Mouse (Mus musculus) right cerebral cortex, adult 2 months (tissue): ENCODE measurements around the gene Zfp385b.

Experiments used
- DNase-seq, 2 experiments: peaks; one replicate each; pipeline ENCODE4 v3.0.0; 2021 to 2022; ENCODE audit warnings: low spot score in 2 of 2

The Zfp385b gene

GRCm38 (mm10) chr2:77589205-77589901 lies 230.1 kb downstream of the Zfp385b start:
- DNase-seq: peak; percentile 34 to 36

DNA sequence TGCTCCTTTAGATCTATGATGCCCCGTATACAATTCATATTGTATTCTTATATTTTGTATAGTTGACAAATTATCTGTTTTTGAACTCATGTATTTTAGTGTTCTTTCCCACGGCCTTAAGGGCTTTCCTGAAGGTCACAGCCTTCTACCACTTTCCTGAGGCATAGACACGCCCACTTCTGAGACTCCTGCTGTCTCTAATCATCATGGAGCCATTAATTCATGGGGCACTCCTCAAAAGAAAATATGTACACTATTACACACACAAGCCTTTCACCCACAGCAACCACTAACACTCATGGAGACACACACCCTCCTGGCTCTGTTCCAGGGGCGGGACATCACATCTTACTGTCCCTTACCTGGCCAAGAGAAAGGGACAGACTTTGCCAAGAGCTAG lies 232.1 kb downstream of the Zfp385b start:
- no peak for DNase-seq

DNA sequence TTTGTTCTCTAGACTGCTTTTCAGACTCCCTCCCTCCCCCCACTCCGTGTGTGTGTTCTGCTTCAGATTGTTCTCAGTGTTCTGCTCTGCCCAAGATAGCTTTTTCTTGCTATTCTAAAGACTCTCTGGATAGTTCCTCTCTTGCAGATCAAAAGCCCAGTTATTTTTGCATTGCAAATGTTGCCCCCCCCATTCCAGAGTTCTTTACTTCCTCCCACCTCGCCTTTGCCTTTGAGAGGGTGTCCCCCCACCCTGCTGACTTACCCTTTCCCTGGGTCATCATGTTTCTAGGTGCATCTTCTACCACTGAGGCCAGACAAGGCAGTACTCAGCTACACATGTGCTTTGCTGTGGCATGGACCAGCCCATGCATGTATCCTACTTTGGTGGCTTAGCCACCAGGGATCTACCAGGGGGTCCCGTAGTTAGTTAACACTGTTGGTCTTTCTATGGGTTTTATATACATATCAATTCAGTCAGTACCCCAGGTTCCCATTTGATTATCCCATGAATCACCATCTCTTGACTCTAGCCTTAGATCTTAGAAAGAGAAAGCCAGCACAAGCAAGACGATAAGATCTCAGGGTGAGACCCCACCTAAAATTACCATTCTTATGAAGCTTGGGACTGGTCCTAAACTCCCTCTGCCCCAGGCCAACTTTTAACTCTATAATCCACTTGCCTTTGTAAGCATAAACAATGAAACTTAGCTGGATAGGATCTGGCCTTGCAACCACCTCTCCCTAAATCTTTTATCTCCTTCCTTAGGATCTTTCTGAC lies 232.7 kb downstream of the Zfp385b start:
- DNase-seq: no peak

DNA sequence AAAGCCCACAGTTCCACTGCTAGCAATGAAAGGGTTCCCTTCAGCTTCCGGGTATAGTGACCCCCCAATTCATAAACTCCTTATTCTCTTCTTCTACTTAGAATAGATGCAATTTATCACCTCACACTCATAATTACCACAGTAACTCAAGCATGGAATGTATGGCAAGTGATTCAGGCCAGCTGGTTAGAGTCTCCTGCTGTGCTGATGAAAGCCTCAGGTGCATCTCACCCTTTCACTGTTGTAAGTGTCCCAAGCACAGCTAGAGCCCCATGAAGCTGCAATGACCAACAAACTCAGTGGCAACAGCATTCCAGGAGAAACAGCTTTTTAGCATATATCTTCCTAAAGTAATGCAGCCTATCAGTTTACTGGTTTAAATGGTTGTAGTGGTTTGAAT lies 235.9 kb downstream of the Zfp385b start:
- no peak for DNase-seq

DNA sequence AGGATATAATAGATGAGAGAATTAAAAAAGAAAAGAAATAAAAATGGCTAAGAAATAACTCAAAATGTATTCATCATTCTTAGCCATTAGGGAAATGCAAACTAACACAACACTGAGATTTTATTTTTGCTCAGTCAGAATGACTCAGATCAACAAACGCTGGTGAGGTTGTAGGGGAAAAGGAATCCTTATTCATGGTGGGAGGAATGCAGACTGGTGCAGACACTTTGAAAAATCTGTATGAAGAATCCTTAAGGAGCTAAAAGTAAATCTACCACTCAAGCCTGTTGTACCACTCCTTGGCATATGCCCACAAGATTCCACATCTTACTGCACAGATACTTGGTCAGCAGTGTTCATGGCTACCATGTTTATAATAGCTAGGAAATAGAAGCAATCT lies 242.9 kb downstream of the Zfp385b start:
- DNase-seq: no peak

GRCm38 (mm10) chr2:77567528-77568435 lies 251.7 kb downstream of the Zfp385b start:
- no peak for DNase-seq

DNA sequence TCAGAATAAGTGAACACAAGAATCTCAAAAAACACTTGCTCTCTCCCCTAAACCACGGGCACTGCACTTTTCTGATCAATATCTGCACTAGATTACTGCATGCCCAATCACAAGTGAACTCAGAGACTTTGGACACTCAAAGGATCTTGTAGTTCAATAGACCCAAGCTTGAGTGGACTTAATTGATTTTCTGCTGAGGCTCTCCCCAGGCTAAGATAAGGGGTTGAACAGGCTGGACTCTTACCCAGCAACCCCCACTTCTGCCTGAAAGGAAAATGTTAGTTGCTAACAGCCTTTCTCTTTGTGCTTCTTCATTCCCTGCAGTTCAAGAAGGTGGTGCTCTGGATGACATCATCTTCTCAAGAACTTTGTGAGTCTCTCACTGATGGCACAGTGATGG lies 255.7 kb downstream of the Zfp385b start:
- DNase-seq: no peak

GRCm38 (mm10) chr2:77561941-77562340 lies 257.5 kb downstream of the Zfp385b start:
- DNase-seq: no peak

- no peak for DNase-seq
Observed at GRCm38 (mm10) chr2:77556938-77557337, 262.5 kb downstream of the Zfp385b start.

- no peak for DNase-seq
Observed at GRCm38 (mm10) chr2:77555980-77556379, 263.5 kb downstream of the Zfp385b start.

- DNase-seq: no peak
Observed at GRCm38 (mm10) chr2:77552675-77553074, 266.8 kb downstream of the Zfp385b start.

DNA sequence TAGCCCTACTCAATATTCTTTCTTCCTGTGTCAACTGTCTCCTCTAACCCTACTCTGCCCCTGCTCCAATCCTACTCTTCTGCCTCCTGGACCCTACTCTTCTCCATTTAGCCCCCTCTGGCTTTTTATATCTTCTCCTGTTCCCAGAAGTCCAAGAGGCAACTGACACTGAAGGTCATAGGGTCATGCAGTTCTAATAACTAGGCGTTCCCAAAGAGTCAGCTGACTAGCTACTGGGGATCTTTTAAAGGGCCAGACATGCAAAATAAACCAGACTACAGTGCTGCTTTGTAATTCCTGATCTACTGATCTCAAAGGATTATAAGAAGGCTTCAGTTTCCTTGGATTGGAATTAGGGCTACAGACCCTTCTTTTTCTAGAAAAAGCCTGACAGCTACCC lies 276.1 kb downstream of the Zfp385b start:
- no peak for DNase-seq

- DNase-seq: no peak
Observed at GRCm38 (mm10) chr2:77542605-77543004, 276.8 kb downstream of the Zfp385b start.

DNA sequence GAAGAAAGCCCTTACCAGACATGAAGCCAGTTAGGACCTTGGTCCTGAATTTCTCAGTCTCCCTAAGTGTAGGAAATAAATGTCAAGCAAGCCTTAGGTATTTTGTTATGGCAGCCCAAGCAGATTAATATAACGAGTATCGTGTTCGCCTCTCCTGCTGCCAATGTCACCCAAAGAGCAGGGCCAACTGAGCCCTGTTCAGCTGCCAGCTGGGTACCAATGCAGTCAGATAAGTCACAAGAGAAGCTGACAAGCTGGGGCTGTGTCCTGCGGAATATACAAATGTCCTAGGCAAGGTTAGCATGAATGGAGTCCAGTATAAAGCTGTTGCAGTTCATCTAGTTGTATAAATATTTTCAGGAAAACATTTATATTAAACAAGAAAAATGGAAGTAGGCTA lies 277.8 kb downstream of the Zfp385b start:
- DNase-seq: no peak

GRCm38 (mm10) chr2:77540860-77541259 lies 278.6 kb downstream of the Zfp385b start:
- no peak for DNase-seq

DNA sequence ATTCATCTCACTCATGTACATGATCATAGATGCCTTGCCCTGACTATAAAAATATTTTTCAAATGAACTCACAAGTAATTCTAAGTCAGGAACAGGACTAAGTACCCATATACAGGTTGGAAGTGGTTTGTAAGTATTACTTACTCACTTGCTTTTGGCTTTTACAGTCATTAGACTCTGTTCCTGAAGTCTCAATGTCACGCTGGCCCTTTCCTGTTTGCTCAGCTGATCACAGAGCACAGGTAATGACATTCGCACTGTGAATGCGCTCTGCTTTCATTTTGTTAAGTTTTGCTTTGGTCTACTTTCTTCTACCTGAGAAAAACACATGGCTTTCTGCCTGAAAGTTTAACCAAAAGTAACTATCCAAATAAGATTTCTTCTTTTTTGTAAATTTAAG lies 282.9 kb downstream of the Zfp385b start:
- no peak for DNase-seq

GRCm38 (mm10) chr2:77528079-77528752 lies 291.2 kb downstream of the Zfp385b start:
- no peak for DNase-seq

- no peak for DNase-seq
Observed at GRCm38 (mm10) chr2:77527616-77528015, 291.8 kb downstream of the Zfp385b start.

DNA sequence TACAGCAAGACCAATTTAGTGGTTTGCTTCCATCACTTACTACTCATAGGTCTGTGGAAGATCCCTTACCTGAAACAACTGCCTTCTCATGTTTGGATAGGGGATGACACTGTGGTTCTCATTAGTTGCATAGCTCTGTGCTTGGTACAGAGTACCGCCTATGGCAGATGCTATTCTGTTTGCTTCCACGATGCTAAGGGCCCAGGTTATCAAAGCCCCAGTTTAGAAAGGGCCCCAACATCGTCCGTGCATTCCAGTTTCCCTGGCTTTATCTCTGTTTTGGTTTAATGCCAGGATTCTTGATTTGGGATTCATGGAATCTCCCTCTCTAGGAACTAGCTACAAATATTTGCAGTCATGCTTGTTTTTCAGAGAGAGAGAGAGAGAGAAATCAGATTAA lies 292.6 kb downstream of the Zfp385b start:
- DNase-seq: no peak

DNA sequence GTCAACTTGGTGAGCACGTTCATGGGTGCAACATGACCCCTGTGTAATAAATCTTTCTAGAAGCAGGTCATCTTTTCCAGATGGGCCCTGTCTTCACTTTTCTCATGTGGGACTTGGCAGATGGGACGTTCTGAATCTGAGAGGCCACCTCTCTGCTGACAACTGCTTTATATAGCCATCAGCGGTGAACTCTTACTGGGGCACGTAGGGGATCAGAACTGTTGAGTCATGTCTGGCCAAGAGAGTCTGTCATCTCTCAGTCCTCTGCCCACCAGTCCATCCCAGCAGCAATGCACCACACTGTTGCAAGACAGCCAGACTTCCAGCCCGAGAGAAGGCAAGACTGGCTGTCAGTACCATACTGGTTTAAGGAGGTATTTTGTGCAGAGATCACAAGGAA lies 293.1 kb downstream of the Zfp385b start:
- DNase-seq: no peak

DNA sequence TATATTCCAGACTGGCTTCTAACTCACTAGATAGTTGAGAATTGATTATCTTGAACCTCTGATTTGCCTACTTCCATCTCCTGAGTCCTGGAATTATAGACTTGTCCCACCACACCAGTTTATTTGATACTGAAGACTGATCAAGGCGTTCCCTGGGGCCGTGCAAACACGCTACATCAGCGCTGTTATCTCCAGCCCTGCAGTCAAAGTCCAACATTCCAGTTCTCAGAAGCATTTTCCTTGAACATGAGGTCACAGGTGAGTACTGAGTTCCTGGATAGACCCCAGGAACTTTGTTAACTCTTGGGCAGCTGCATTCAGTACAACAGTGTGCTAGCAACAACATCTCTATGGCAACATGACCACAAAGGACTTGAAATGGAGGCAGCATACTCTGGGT lies 297.2 kb downstream of the Zfp385b start:
- no peak for DNase-seq

DNA sequence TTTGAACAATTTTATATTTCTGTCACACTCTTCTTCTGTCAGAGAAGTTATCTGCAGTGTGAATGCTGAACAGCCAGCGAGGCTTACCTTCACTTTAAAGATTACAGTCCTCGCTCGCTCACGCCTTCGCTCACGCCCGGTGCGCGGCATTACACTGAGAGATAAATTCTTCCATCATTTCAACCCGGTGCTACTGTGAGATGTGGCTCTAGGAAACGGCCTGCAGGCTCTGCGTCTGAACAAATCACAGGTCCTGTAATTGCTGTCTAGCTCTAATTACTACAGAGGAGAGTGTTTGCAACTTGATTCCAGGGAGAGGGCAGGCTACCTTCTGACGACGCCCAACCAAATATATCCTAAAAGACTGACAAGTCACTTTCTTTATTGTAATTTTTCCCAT lies 300.1 kb downstream of the Zfp385b start:
- peak; percentile 33 to 52 for DNase-seq
